Comparison of ENCODE assay signal across 9 mouse cellular contexts in genomic region chr10:14451811-14452210, GRCm38 (mm10).
A peak's percentile ranks its signal among the peaks of the same experiment; 100 is the strongest.
DNase-seq lines count a peak whose midpoint lies in the region; ATAC-seq and TF ChIP-seq lines count a peak whose summit lies in the region.
"Had no signal": no experiment of that assay in that cellular context is flagged by ENCODE, and none has a peak within 500 bp of the region (broad histone marks: within the 10 kb centered on the region; RNA-seq: fewer than 3 reads in every experiment).

No protein-coding gene starts in this region.

- no peak overlapping the region for H3K9ac ChIP-seq in lung, postnatal 0 days (replicated peaks; ENCODE audit: low read depth)
- no peak overlapping the region for H3K9ac ChIP-seq in forebrain, embryonic 14.5 days (ENCODE audit: low read length)
- H3K9ac ChIP-seq: neural tube, embryonic 12.5 days had no signal

- no peaks in the 10 kb centered on the region for H3K36me3 ChIP-seq in lung, postnatal 0 days (ENCODE audit: insufficient read depth, low read length)
- no peaks in the 10 kb centered on the region for H3K36me3 ChIP-seq in forebrain, embryonic 14.5 days (ENCODE audit: control insufficient read depth, insufficient read depth, low read length)
- H3K36me3 ChIP-seq: neural tube, embryonic 12.5 days had no signal

- H3K27me3 ChIP-seq in lung, postnatal 0 days (replicated peaks; ENCODE audit: insufficient read depth, low read length) = no peaks in the 10 kb centered on the region
- H3K27me3 ChIP-seq in forebrain, embryonic 14.5 days (replicated peaks; ENCODE audit: control insufficient read depth, insufficient read depth, low read length) = no peaks in the 10 kb centered on the region
- H3K27me3 ChIP-seq: neural tube, embryonic 12.5 days had no signal

- H3K9me3 ChIP-seq in lung, postnatal 0 days (ENCODE audit: low read length) = no peaks in the 10 kb centered on the region
- H3K9me3 ChIP-seq in forebrain, embryonic 14.5 days (replicated peaks; ENCODE audit: control insufficient read depth, low read length) = no peaks in the 10 kb centered on the region
- H3K9me3 ChIP-seq: neural tube, embryonic 12.5 days had no signal

- TF ChIP-seq CTCF in lung, postnatal 0 days (IDR thresholded peaks at IDR 0.05) = peak; percentile 63

- no peak overlapping the region for H3K4me2 ChIP-seq in lung, postnatal 0 days (replicated peaks; ENCODE audit: low read depth, low read length)
- H3K4me2 ChIP-seq in forebrain, embryonic 14.5 days (ENCODE audit: low read length) = no peak overlapping the region
- H3K4me2 ChIP-seq: neural tube, embryonic 12.5 days had no signal

- peak; percentile 97 for ATAC-seq in frontal cortex, adult (ENCODE audit: low TSS enrichment)
- ATAC-seq in lung, postnatal 0 days = no peak; the same call in 1 of the 2 replicates
- ATAC-seq in forebrain, embryonic 14.5 days = peak; percentile 76

- no peak overlapping the region for H3K27ac ChIP-seq in lung, postnatal 0 days (ENCODE audit: low read length)
- H3K27ac ChIP-seq in forebrain, embryonic 14.5 days (ENCODE audit: low read depth, low read length) = no peak overlapping the region
- H3K27ac ChIP-seq: neural tube, embryonic 12.5 days had no signal

- no peak for DNase-seq in frontal cortex, postnatal 14 days (ENCODE audit: low spot score in 2 of 2)
- peak; percentile 78 for DNase-seq in lung, postnatal 0 days (ENCODE audit: low spot score)
- no peak for DNase-seq in lung, postnatal 14 days
- DNase-seq in forebrain, embryonic 14.5 days (ENCODE audit: low spot score) = peak; percentile 76
- DNase-seq in retina, postnatal 1 day = peak; percentile 30
- no peak for DNase-seq in spleen, postnatal 4 days (ENCODE audit: low spot score in 2 of 2)
- no peak for DNase-seq in frontal cortex, postnatal 25 days (ENCODE audit: low spot score in 2 of 2)

- WGBS in lung, postnatal 0 days = 20% methylated on average over 3 of the region's 3 CpGs
- 38% methylated on average over 3 of the region's 3 CpGs for WGBS in forebrain, embryonic 14.5 days

- H3K4me3 ChIP-seq in lung, postnatal 0 days (ENCODE audit: low read depth, low read length) = no peak overlapping the region
- no peak overlapping the region for H3K4me3 ChIP-seq in forebrain, embryonic 14.5 days (ENCODE audit: low read depth, low read length)
- H3K4me3 ChIP-seq: neural tube, embryonic 12.5 days had no signal

- no peak for TF ChIP-seq EP300 in lung, postnatal 0 days (IDR thresholded peaks at IDR 0.05)

- no peaks in the 10 kb centered on the region for H3K4me1 ChIP-seq in lung, postnatal 0 days (ENCODE audit: insufficient read depth, low read depth, low read length)
- H3K4me1 ChIP-seq in forebrain, embryonic 14.5 days (ENCODE audit: control insufficient read depth, insufficient read depth, low read length) = no peaks in the 10 kb centered on the region
- H3K4me1 ChIP-seq: neural tube, embryonic 12.5 days had no signal

Comparison
In these comparisons a context has a peak if more than half of its experiments do, and no peak if none do; other contexts are left out.
1. DNase-seq: peak in lung, postnatal 0 days (single experiment), forebrain, embryonic 14.5 days (single experiment) and retina, postnatal 1 day (single experiment); none in frontal cortex, postnatal 14 days (0 of 2), lung, postnatal 14 days (single experiment), spleen, postnatal 4 days (0 of 2) and frontal cortex, postnatal 25 days (0 of 2).